Mouse (Mus musculus): ENCODE data around the gene Xpr1.

- TF ChIP-seq EP300 (IDR thresholded peaks at IDR 0.05; ENCODE audit: insufficient read depth, low read depth, low read length), result no peak
- no peak for TF ChIP-seq CTCF (IDR thresholded peaks at IDR 0.05)
- no peak for TF ChIP-seq POLR2A (IDR thresholded peaks at IDR 0.05; ENCODE audit: insufficient read depth, low read depth, low read length)
Observed at GRCm38 (mm10) chr1:155311672-155312071, 105.5 kb downstream of the Xpr1 start.

Measured in heart, adult 2 months (tissue).